9 mouse cellular contexts compared by ENCODE assay signal in the genomic region with DNA sequence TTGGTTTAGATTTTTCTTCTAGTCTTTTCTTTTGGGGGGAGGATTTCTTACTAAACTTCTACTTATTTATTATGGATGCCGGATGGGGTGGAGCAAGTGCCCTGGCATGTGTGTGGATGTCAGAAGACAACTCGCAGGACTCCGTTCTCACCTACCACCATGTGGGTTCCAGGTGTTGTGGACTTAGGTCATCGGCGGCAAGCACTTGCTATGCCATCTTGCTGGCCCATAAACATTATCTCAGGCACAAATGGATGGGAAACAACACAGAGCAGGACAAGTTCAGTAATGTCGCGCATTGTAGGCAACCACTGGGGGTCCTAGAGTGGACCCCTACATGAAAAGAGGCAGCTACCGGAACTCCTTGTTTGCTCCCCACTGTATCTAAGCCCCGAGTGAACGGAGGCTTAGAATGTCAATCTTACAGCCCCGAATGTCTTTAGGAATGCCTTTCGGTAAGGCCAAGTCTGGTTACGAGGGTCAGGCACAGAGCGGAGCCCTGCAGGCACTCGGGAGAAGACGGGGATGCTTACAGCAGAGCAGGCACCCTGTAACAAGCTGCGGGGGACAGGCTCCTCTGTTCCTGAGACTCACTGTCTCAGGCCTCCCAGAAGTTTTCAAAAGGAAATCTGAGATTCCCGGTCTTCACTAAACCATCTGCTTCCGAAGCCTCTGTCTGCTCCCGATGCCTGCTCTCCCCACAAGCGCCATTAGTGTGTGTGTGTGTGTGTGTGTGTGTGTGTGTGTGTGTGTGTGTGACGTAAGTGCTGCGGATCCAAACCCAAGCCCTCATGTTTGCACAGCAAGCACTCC. TPM values are rescaled to one million over a fixed set of nuclear protein-coding genes. Genes with fewer than 3 reads are reported as not detected.
DNase-seq lines count a peak whose midpoint lies in the region; ATAC-seq and TF ChIP-seq lines count a peak whose summit lies in the region.
"Had no signal": no experiment of that assay in that cellular context is flagged by ENCODE, and none has a peak within 500 bp of the region (broad histone marks: within the 10 kb centered on the region; RNA-seq: fewer than 3 reads in every experiment).

No protein-coding gene starts in this region.

- H3K36me3 ChIP-seq in intestine, embryonic 14.5 days (ENCODE audit: control insufficient read depth, insufficient read depth, low read length) = no peaks in the 10 kb centered on the region
- H3K36me3 ChIP-seq in intestine, postnatal 0 days (ENCODE audit: control insufficient read depth, insufficient read depth) = no peaks in the 10 kb centered on the region
- H3K36me3 ChIP-seq in embryonic facial prominence, embryonic 10.5 days (replicated peaks) = no peaks in the 10 kb centered on the region
- no peaks in the 10 kb centered on the region for H3K36me3 ChIP-seq in hindbrain, embryonic 14.5 days (replicated peaks; ENCODE audit: control insufficient read depth, insufficient read depth)
- no peaks in the 10 kb centered on the region for H3K36me3 ChIP-seq in midbrain, embryonic 16.5 days (ENCODE audit: control insufficient read depth, insufficient read depth, low read length)

- peak overlapping the region; percentile 35 for H3K4me2 ChIP-seq in intestine, embryonic 14.5 days (ENCODE audit: low read length)
- H3K4me2 ChIP-seq in intestine, postnatal 0 days (replicated peaks; ENCODE audit: low read depth) = no peak overlapping the region
- peak overlapping the region; percentile 40 for H3K4me2 ChIP-seq in hindbrain, embryonic 14.5 days (replicated peaks)
- H3K4me2 ChIP-seq in midbrain, embryonic 16.5 days (ENCODE audit: low read length) = peak overlapping the region; percentile 52

- H3K9ac ChIP-seq in intestine, embryonic 14.5 days (ENCODE audit: low read length) = no peak overlapping the region
- no peak overlapping the region for H3K9ac ChIP-seq in intestine, postnatal 0 days (ENCODE audit: low read depth, low read length)
- H3K9ac ChIP-seq in hindbrain, embryonic 14.5 days = no peak overlapping the region
- peak overlapping the region; percentile 34; the same call in 1 of the 2 replicates for H3K9ac ChIP-seq in midbrain, embryonic 16.5 days (ENCODE audit: low read depth, low read length)

- no peak for TF ChIP-seq CTCF in intestine, postnatal 0 days (IDR thresholded peaks at IDR 0.05; ENCODE audit: low read depth)

- no peaks in the 10 kb centered on the region for H3K9me3 ChIP-seq in intestine, embryonic 14.5 days (ENCODE audit: control insufficient read depth, low read length)
- H3K9me3 ChIP-seq in intestine, postnatal 0 days (ENCODE audit: control insufficient read depth) = no peaks in the 10 kb centered on the region
- H3K9me3 ChIP-seq in embryonic facial prominence, embryonic 10.5 days = no peaks in the 10 kb centered on the region
- H3K9me3 ChIP-seq in hindbrain, embryonic 14.5 days (ENCODE audit: control insufficient read depth, low read length) = no peaks in the 10 kb centered on the region
- H3K9me3 ChIP-seq in midbrain, embryonic 16.5 days (replicated peaks; ENCODE audit: control insufficient read depth, low read length, poor library complexity, severe bottlenecking) = no peaks in the 10 kb centered on the region

- 0 out of 2 replicates have a peak, but pooled peaks cover 4% of the 10 kb centered on the region for H3K4me1 ChIP-seq in intestine, embryonic 14.5 days (replicated peaks; ENCODE audit: control insufficient read depth, insufficient read depth, low read length)
- H3K4me1 ChIP-seq in intestine, postnatal 0 days (replicated peaks; ENCODE audit: control insufficient read depth, insufficient read depth, low read length) = 0 out of 2 replicates have a peak, but pooled peaks cover 5% of the 10 kb centered on the region
- peaks cover 27% of the 10 kb centered on the region for H3K4me1 ChIP-seq in embryonic facial prominence, embryonic 10.5 days
- H3K4me1 ChIP-seq in hindbrain, embryonic 14.5 days (replicated peaks; ENCODE audit: control insufficient read depth, insufficient read depth, low read length) = peaks cover 7% of the 10 kb centered on the region; the same call in 1 of the 2 replicates
- peaks cover 10% of the 10 kb centered on the region for H3K4me1 ChIP-seq in midbrain, embryonic 16.5 days (ENCODE audit: control insufficient read depth, insufficient read depth, low read length)

- peaks cover 21% of the 10 kb centered on the region for H3K27me3 ChIP-seq in intestine, embryonic 14.5 days (replicated peaks; ENCODE audit: control insufficient read depth, insufficient read depth, low read length)
- peaks cover 14% of the 10 kb centered on the region; the same call in 1 of the 2 replicates for H3K27me3 ChIP-seq in intestine, postnatal 0 days (replicated peaks; ENCODE audit: control insufficient read depth, insufficient read depth, low read length)
- peaks cover 58% of the 10 kb centered on the region for H3K27me3 ChIP-seq in embryonic facial prominence, embryonic 10.5 days (replicated peaks; ENCODE audit: low read depth, poor library complexity, severe bottlenecking)
- H3K27me3 ChIP-seq in hindbrain, embryonic 14.5 days (ENCODE audit: control insufficient read depth, insufficient read depth, low read length) = no peaks in the 10 kb centered on the region
- H3K27me3 ChIP-seq in midbrain, embryonic 16.5 days (ENCODE audit: control insufficient read depth, insufficient read depth, low read depth, low read length) = peaks cover 2% of the 10 kb centered on the region; the same call in 1 of the 2 replicates

- no peak for DNase-seq in intestine, embryonic 14.5 days (ENCODE audit: low spot score)
- peak; percentile 65 for DNase-seq in embryonic facial prominence, embryonic 10.5 days (ENCODE audit: low spot score)
- no peak for DNase-seq in hindbrain, embryonic 14.5 days (ENCODE audit: low spot score)
- DNase-seq in urinary bladder, postnatal 4 days (ENCODE audit: low spot score in 2 of 2) = no peak
- no peak for DNase-seq in right cerebral cortex, postnatal 36 days (ENCODE audit: low spot score in 2 of 2)
- no peak for DNase-seq in adrenal gland, adult 8-10 months
- DNase-seq: liver had no signal

- 16% methylated on average over 23 of the region's 23 CpGs for WGBS in intestine, embryonic 14.5 days
- 26% methylated on average over 23 of the region's 23 CpGs for WGBS in intestine, postnatal 0 days
- 28% methylated on average over 23 of the region's 23 CpGs for WGBS in embryonic facial prominence, embryonic 10.5 days
- WGBS in hindbrain, embryonic 14.5 days = 27% methylated on average over 23 of the region's 23 CpGs
- 35% methylated on average over 23 of the region's 23 CpGs for WGBS in midbrain, embryonic 16.5 days

- ATAC-seq in intestine, embryonic 14.5 days (replicated peaks; ENCODE audit: low FRiP score, low TSS enrichment, low read depth) = no peak
- no peak for ATAC-seq in intestine, postnatal 0 days
- ATAC-seq in hindbrain, embryonic 14.5 days (ENCODE audit: low FRiP score) = 0 out of 2 replicates have a peak, but pooled peaks have one; percentile 29
- ATAC-seq in midbrain, embryonic 16.5 days = no peak

- no peak overlapping the region for H3K4me3 ChIP-seq in intestine, embryonic 14.5 days (ENCODE audit: low read depth, low read length)
- no peak overlapping the region for H3K4me3 ChIP-seq in intestine, postnatal 0 days (ENCODE audit: low read depth, low read length)
- peak overlapping the region; percentile 49 for H3K4me3 ChIP-seq in embryonic facial prominence, embryonic 10.5 days
- H3K4me3 ChIP-seq in hindbrain, embryonic 14.5 days (replicated peaks; ENCODE audit: low read length) = no peak overlapping the region
- H3K4me3 ChIP-seq in midbrain, embryonic 16.5 days (ENCODE audit: low read depth, low read length) = peak overlapping the region; percentile 15

- H3K27ac ChIP-seq in intestine, embryonic 14.5 days (ENCODE audit: low read depth) = no peak overlapping the region
- no peak overlapping the region for H3K27ac ChIP-seq in intestine, postnatal 0 days (ENCODE audit: low read depth, low read length)
- peak overlapping the region; percentile 75 for H3K27ac ChIP-seq in embryonic facial prominence, embryonic 10.5 days (replicated peaks)
- H3K27ac ChIP-seq in hindbrain, embryonic 14.5 days = no peak overlapping the region
- H3K27ac ChIP-seq in midbrain, embryonic 16.5 days (ENCODE audit: low read length) = no peak overlapping the region

RNA-seq across cellular contexts. Expression of a gene that starts 16.8 kb away (rescaled TPM):
- 1.8 and 1.9 TPM in 2 replicates for polyA plus RNA-seq in intestine, embryonic 14.5 days (2014; fragmentation: Nextera tagmentation; extraction: Ambion mirVana)
- polyA plus RNA-seq in intestine, postnatal 0 days (2015; fragmentation: Nextera tagmentation; extraction: Ambion mirVana) = 4.7 and 5.6 TPM in 2 replicates
- polyA plus RNA-seq in embryonic facial prominence, embryonic 10.5 days (2016; fragmentation: Nextera tagmentation; extraction: Ambion mirVana) = 0.92 and 1.2 TPM in 2 replicates
- polyA plus RNA-seq in hindbrain, embryonic 14.5 days (2014; fragmentation: Nextera tagmentation; extraction: Ambion mirVana) = 15.4 and 16.9 TPM in 2 replicates
- polyA plus RNA-seq in midbrain, embryonic 16.5 days (2015; fragmentation: Nextera tagmentation; extraction: Ambion mirVana) = 7.2 and 9.9 TPM in 2 replicates
- under 1 TPM; 0.26 to 0.87 (median 0.82) TPM for total RNA-seq in adrenal gland, adult 8-10 months (2022)

Comparison
In these comparisons a context has a peak if more than half of its experiments do, and no peak if none do; other contexts are left out.
1. H3K4me3 ChIP-seq: peak in embryonic facial prominence, embryonic 10.5 days (single experiment) and midbrain, embryonic 16.5 days (single experiment); none in intestine, embryonic 14.5 days (single experiment), intestine, postnatal 0 days (single experiment) and hindbrain, embryonic 14.5 days (single experiment).